Mouse (Mus musculus): ENCODE measurements around the gene Srxn1. TPM values are rescaled to one million over a fixed set of nuclear protein-coding genes. Genes with fewer than 3 reads are reported as not detected.
A peak's percentile ranks its signal among the peaks of the same experiment; 100 is the strongest.

Gene Srxn1
- polyA plus RNA-seq, 1 experiment, result 39.1 TPM

DNA sequence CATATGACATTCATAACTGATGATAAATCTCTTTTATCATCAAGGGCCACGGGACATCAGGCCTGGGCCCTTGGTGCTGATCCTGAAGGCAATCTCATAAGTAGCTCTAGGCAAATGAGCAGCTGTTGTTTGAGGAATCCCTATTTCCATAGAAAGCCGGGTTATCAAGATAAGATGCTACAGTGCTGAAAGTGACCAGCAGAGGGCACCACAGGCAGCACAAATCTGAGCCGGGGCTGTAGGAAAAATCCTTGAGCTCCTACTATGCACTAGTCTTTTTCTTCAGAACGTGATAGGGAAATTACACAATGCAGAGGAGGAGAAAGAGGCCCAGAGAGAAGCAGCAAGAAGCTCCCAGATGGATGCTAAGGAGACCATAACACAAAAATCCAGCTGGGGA lies 16.2 kb upstream of the Srxn1 start:
- TF ChIP-seq CTCF (IDR thresholded peaks at IDR 0.05; ENCODE audit: borderline replicate concordance, insufficient read depth, low read length) (0 out of 2 replicates have a peak, but pooled peaks have one; percentile 25), POLR2A (IDR thresholded peaks at IDR 0.05; ENCODE audit: low read depth, low read length) (no peak)
- Histone ChIP-seq H3K27ac (ENCODE audit: insufficient read depth, low read length) (no peak overlapping the region), H3K4me3 (ENCODE audit: insufficient read depth, low read length) (no peak overlapping the region), H3K4me1 (ENCODE audit: control insufficient read depth, insufficient read depth, low read length) (no peaks in the 10 kb centered on the region)

DNA sequence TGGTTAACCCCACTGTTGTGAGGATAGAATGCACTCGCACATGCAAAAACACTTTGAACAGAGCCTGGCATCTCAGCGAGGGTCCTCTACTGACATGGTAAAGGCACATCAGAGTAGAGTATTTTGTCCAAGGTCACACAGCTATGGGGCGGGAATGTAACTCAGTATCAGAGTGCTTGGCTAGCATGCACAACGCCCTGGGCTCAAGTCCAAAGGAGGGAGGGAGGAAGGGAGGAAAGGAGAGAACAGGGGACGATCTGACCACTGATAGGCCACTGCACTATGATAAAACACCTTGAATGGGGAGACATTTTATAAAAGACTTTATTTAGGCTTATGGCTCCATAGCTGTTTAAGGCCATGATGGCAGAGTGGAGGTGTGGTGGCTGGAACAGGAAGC lies 15.7 kb upstream of the Srxn1 start:
- no peak overlapping the region for H3K27ac ChIP-seq (ENCODE audit: insufficient read depth, low read length)
- no peak for TF ChIP-seq POLR2A (IDR thresholded peaks at IDR 0.05; ENCODE audit: low read depth, low read length)
- H3K4me3 ChIP-seq (ENCODE audit: insufficient read depth, low read length), result no peak overlapping the region
- no peaks in the 10 kb centered on the region for H3K4me1 ChIP-seq (ENCODE audit: control insufficient read depth, insufficient read depth, low read length)

- no peak overlapping the region for H3K4me3 ChIP-seq (ENCODE audit: insufficient read depth, low read length)
- no peak overlapping the region for H3K27ac ChIP-seq (ENCODE audit: insufficient read depth, low read length)
- TF ChIP-seq CTCF (IDR thresholded peaks at IDR 0.05; ENCODE audit: borderline replicate concordance, insufficient read depth, low read length) (no peak), POLR2A (IDR thresholded peaks at IDR 0.05; ENCODE audit: low read depth, low read length) (no peak)
- no peaks in the 10 kb centered on the region for H3K4me1 ChIP-seq (ENCODE audit: control insufficient read depth, insufficient read depth, low read length)
Observed at GRCm38 (mm10) chr2:152090486-152090885, 14.8 kb upstream of the Srxn1 start.

DNA sequence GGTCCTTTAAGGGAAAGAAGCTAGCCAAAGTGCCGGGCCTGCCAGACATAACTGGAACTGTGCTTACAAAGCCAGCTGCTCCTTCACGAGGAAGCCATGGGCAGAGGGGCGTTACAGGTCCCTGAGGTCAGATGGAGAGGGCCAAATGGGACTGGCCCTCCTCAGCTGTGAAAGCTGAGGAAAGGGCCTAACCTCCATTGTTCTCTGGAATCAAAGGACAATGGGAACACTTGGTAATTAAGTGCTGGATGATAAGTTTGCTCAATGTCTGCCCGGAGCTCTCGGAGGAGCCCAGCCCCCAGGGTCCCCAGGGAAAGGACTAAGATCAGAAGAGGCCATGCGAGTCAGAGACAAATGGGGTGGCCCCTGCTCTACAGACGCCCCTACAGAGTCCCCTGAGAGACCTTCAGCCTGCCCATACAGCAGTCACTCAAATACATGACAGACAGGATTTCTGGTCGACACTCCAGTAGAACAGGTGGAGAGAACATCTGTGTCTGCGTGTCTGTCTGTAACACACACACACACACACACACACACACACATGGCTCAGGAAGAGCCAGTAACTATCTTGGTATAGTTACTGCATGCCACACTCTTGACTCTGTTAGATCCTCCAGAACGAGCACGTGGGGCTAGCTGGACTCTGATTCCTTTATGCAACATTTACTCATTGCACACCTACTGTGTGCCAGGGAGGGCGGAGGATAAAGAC lies 13.8 kb upstream of the Srxn1 start:
- Histone ChIP-seq H3K4me3 (ENCODE audit: insufficient read depth, low read length) (no peak overlapping the region), H3K4me1 (ENCODE audit: control insufficient read depth, insufficient read depth, low read length) (no peaks in the 10 kb centered on the region), H3K27ac (ENCODE audit: insufficient read depth, low read length) (no peak overlapping the region)
- TF ChIP-seq CTCF (IDR thresholded peaks at IDR 0.05; ENCODE audit: borderline replicate concordance, insufficient read depth, low read length), result no peak
- no peak for TF ChIP-seq POLR2A (IDR thresholded peaks at IDR 0.05; ENCODE audit: low read depth, low read length)

GRCm38 (mm10) chr2:152092927-152093326 lies 12.4 kb upstream of the Srxn1 start:
- H3K4me3 ChIP-seq (ENCODE audit: insufficient read depth, low read length), result no peak overlapping the region
- TF ChIP-seq POLR2A (IDR thresholded peaks at IDR 0.05; ENCODE audit: low read depth, low read length) (no peak), CTCF (IDR thresholded peaks at IDR 0.05; ENCODE audit: borderline replicate concordance, insufficient read depth, low read length) (no peak)
- no peak overlapping the region for H3K27ac ChIP-seq (ENCODE audit: insufficient read depth, low read length)
- H3K4me1 ChIP-seq (ENCODE audit: control insufficient read depth, insufficient read depth, low read length), result no peaks in the 10 kb centered on the region

DNA sequence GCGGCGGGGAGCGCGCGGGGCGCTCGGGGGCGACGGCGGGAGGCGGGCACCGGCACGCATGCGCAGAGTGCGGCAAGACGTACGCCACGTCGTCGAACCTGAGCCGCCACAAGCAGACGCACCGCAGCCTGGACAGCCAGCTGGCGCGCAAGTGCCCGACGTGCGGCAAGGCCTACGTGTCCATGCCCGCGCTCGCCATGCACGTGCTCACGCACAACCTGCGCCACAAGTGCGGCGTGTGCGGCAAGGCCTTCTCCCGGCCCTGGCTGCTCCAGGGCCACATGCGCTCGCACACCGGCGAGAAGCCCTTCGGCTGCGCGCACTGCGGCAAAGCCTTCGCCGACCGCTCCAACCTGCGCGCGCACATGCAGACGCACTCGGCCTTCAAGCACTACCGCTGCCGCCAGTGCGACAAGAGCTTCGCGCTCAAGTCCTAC lies 11.9 kb upstream of the Srxn1 start:
- Histone ChIP-seq H3K4me1 (ENCODE audit: control insufficient read depth, insufficient read depth, low read length) (no peaks in the 10 kb centered on the region), H3K4me3 (ENCODE audit: insufficient read depth, low read length) (no peak overlapping the region), H3K27ac (ENCODE audit: insufficient read depth, low read length) (no peak overlapping the region)
- TF ChIP-seq POLR2A (IDR thresholded peaks at IDR 0.05; ENCODE audit: low read depth, low read length) (no peak), CTCF (IDR thresholded peaks at IDR 0.05; ENCODE audit: borderline replicate concordance, insufficient read depth, low read length) (no peak)

DNA sequence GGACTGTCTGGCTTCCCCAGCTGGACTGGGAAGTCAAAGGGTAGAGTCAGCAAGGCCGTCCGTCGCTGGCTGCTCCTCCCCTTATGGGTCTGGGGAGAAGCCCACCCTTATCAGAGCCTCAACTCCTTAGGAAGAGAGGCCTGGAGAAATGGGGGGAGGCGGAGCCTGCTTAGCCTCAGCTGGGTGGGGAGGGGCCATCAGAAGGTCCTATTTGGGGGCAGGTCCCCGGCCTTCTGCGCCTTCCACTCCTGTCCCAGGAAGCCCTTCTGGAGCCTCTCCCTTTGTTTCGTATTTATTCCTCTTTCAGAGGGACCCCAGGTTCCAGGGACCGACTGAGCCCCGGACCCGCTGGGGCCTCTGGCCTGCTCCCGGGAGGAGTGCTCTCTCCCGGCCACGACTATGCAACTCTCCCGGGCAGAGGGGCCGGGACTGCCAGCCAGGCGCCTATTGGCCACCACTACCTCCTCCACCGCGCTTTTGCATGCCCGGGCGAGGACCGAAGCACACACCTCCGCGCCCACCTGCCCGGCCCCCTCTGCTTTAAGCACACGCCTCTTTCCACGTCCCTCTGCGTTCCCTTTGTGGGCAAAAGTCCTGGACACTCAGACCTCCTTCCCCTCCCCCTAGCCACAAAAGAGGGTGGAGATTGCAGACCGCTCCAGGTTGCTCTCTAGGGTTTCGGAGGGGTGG lies 10.3 kb upstream of the Srxn1 start:
- Histone ChIP-seq H3K4me3 (ENCODE audit: insufficient read depth, low read length) (no peak overlapping the region), H3K4me1 (ENCODE audit: control insufficient read depth, insufficient read depth, low read length) (no peaks in the 10 kb centered on the region), H3K27ac (ENCODE audit: insufficient read depth, low read length) (no peak overlapping the region)
- no peak for TF ChIP-seq CTCF (IDR thresholded peaks at IDR 0.05; ENCODE audit: borderline replicate concordance, insufficient read depth, low read length)
- no peak for TF ChIP-seq POLR2A (IDR thresholded peaks at IDR 0.05; ENCODE audit: low read depth, low read length)

DNA sequence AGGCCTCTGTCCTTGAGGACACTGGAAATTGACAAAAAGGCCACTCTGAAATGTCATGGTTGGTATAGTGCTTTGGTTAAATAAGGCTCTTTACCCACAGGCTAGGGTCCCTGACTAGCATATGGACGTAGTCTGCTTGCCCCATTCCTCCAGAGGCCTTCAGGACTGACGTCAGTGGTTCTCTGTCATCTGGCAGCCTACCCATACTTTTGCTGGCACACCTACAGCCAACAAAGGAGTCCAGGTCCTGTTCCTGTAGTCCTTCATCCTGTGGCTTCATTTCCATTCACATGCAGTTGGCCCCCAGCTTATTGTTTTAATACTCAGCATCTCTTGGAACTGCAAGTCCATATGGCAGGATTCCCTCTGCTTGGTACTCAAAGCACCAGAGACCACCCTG lies 8.4 kb upstream of the Srxn1 start:
- no peak overlapping the region for H3K27ac ChIP-seq (ENCODE audit: insufficient read depth, low read length)
- no peak overlapping the region for H3K4me3 ChIP-seq (ENCODE audit: insufficient read depth, low read length)
- H3K4me1 ChIP-seq (ENCODE audit: control insufficient read depth, insufficient read depth, low read length), result no peaks in the 10 kb centered on the region
- TF ChIP-seq POLR2A (IDR thresholded peaks at IDR 0.05; ENCODE audit: low read depth, low read length) (no peak), CTCF (IDR thresholded peaks at IDR 0.05; ENCODE audit: borderline replicate concordance, insufficient read depth, low read length) (no peak)

- Histone ChIP-seq H3K4me1 (ENCODE audit: control insufficient read depth, insufficient read depth, low read length) (no peaks in the 10 kb centered on the region), H3K27ac (ENCODE audit: insufficient read depth, low read length) (no peak overlapping the region), H3K4me3 (ENCODE audit: insufficient read depth, low read length) (no peak overlapping the region)
- no peak for TF ChIP-seq POLR2A (IDR thresholded peaks at IDR 0.05; ENCODE audit: low read depth, low read length)
Observed at GRCm38 (mm10) chr2:152097916-152098315, 7.4 kb upstream of the Srxn1 start.

- Histone ChIP-seq H3K4me3 (ENCODE audit: insufficient read depth, low read length) (no peak overlapping the region), H3K4me1 (ENCODE audit: control insufficient read depth, insufficient read depth, low read length) (peaks cover under 1% of the 10 kb centered on the region; the same call in 1 of the 2 replicates), H3K27ac (ENCODE audit: insufficient read depth, low read length) (no peak overlapping the region)
- TF ChIP-seq POLR2A (IDR thresholded peaks at IDR 0.05; ENCODE audit: low read depth, low read length), result no peak
- no peak for TF ChIP-seq CTCF (IDR thresholded peaks at IDR 0.05; ENCODE audit: borderline replicate concordance, insufficient read depth, low read length)
Observed at GRCm38 (mm10) chr2:152099538-152099937, 5.8 kb upstream of the Srxn1 start.

Data from embryonic fibroblast, embryonic 13.5 days (primary cell).